ENCODE assay signal across 7 mouse cellular contexts in genomic region chr10:71422047-71423037, GRCm38 (mm10).
DNase-seq lines count a peak whose midpoint lies in the region.

No protein-coding gene starts in this region.

- DNase-seq in ES-CJ7 (ENCODE audit: low read depth, low spot score), result peak; percentile 83
- DNase-seq in adrenal gland, adult (ENCODE audit: inconsistent age in 2 of 2, low spot score in 1 of 2), result peak; percentile 27 to 83
- peak; percentile 81 for DNase-seq in embryo, embryonic 10 days (ENCODE audit: low spot score)
- DNase-seq in heart, postnatal 36 days, result peak; percentile 59 to 73
- peak; percentile 69 to 91 for DNase-seq in layer of hippocampus, postnatal 25 days (ENCODE audit: extremely low spot score in 1 of 2, low spot score in 1 of 2)
- DNase-seq in mesoderm, embryonic 11.5 days (ENCODE audit: low read depth, low spot score), result peak; percentile 82
- peak; percentile 89 for DNase-seq in right cerebral cortex, postnatal 4 days

- intact Hi-C loops in heart, postnatal 36 days (cut with DNase I), result no loop called here

Comparison
In these comparisons a context has a peak if more than half of its experiments do, and no peak if none do; other contexts are left out.
1. Peak in every context shown above with its lines: DNase-seq.